Mouse (Mus musculus) liver, adult 2 months (tissue): Measurements from ENCODE around the gene Cntd1. TPM values are rescaled to one million over a fixed set of nuclear protein-coding genes. Genes with fewer than 3 reads are reported as not detected.

ENCODE experiments used
- DNase-seq: peaks from one replicate; pipeline ENCODE4 v3.0.0-alpha.2; 2011; ENCODE audit warnings: low read depth, low spot score; ENCODE audit errors: extremely low read depth
- H3K27ac ChIP-seq: fragments of 200-500 bp; replicated peaks from 2 replicates; pipeline ENCODE4 v1.5.1; 2012; ENCODE audit warnings: low read depth, mild to moderate bottlenecking, control low read depth, inconsistent platforms, low read length; ENCODE audit not compliant: insufficient read depth
- H3K27me3 ChIP-seq: fragments of 200-500 bp; 2 replicates; pipeline ENCODE4 v1.6.1; 2012; ENCODE audit warnings: mild to moderate bottlenecking, moderate library complexity, low read length, inconsistent platforms; ENCODE audit not compliant: control insufficient read depth, insufficient read depth
- H3K36me3 ChIP-seq: fragments of 200-500 bp; 2 replicates; pipeline ENCODE4 v1.6.1; 2012; ENCODE audit warnings: low read length, inconsistent platforms; ENCODE audit not compliant: control insufficient read depth, insufficient read depth
- H3K4me1 ChIP-seq: fragments of 200-500 bp; 2 replicates; pipeline ENCODE4 v1.6.1; 2011; ENCODE audit warnings: low read length; ENCODE audit not compliant: control insufficient read depth, insufficient read depth
- H3K4me3 ChIP-seq: fragments of 200-500 bp; 2 replicates; pipeline ENCODE4 v1.5.1; 2011; ENCODE audit warnings: low read depth, mild to moderate bottlenecking, control low read depth, low read length, moderate library complexity; ENCODE audit not compliant: insufficient read depth
- H3K79me2 ChIP-seq: fragments of 200-500 bp; 2 replicates; pipeline ENCODE4 v1.6.1; 2012; ENCODE audit warnings: inconsistent platforms, mild to moderate bottlenecking, low read length, moderate library complexity; ENCODE audit not compliant: control insufficient read depth, insufficient read depth
- H3K9ac ChIP-seq: fragments of 200-500 bp; 2 replicates; pipeline ENCODE4 v1.6.1; 2012; ENCODE audit warnings: low read depth, mild to moderate bottlenecking, control low read depth, inconsistent platforms, low read length
- CTCF ChIP-seq: fragments of 200-500 bp; IDR thresholded peaks from 2 replicates; pipeline ENCODE4 v1.5.1; 2011; ENCODE audit warnings: low read depth, low read length, control low read depth
- POLR2A ChIP-seq: fragments of 200-500 bp; IDR thresholded peaks from 2 replicates; pipeline ENCODE4 v1.6.1; 2011; ENCODE audit warnings: low read length, control low read depth; ENCODE audit not compliant: insufficient read depth; ENCODE audit errors: extremely low read depth
- WGBS: fragments of 180-500 bp; shearing (Covaris S2); methylation state at CpG from one replicate; pipeline ENCODE4 v1.1.7; 2018; 5-methylcytosine and 5-hydroxymethylcytosine counted together
- polyA plus RNA-seq: library from polyadenylated mRNA; depleted of rRNA; stranded (reverse); fragments of >200 nt; gene quantifications from 2 replicates; pipeline ENCODE4 v1.2.3, GENCODE M21; 2012
- total RNA-seq: library from RNA; depleted of rRNA; stranded (reverse); fragments of >200 nt; gene quantifications from 2 replicates; pipeline ENCODE4 v1.2.3, GENCODE M21; 2014

Cntd1 gene
- total and polyA plus RNA-seq, 2 experiments: not detected

DNA sequence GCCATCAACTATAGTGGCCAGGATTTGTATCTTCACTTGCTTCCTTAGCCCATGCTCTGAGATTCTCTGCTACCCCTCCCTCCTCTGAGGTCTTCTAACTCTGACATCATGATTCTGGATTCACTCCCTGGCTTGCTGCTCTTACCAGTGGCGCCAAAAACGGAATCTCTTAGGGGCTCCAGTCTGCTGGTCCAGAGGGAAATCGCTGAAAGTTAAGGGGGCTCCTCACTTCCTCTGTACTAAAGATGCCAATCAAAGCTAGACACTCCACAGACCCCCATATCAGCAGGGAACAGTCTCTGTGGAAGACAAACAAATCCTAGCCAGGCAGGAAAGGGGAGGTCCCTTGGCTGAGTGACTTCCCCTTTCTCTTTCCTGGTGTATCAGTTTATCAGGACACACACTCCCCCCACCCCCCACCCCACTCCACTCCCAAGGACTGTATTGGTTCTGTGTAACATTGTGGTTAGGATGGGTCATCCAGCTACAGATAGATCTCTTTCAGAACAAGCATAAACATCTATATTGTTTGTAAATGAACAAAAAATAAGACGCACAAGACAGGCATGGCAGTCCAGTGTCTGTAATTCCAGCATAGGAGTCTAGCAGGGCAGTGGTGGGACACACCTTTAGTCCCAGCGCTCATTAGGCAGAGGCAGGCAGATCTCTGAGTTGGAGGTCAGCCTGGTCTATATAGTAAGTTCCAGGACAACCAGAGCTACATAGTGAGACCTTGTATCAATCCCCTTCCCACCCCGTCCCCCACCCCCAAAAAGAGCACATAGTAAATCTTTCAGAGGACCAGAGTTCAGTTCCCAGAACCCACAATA lies 46.6 kb upstream of the Cntd1 start:
- peak overlapping the region; percentile 42; the same call in 1 of the 2 replicates for H3K4me3 ChIP-seq
- WGBS: 48% methylated on average over 6 of the region's 6 CpGs
- H3K4me1 ChIP-seq: no peaks in the 10 kb centered on the region
- H3K27me3 ChIP-seq: no peaks in the 10 kb centered on the region
- no peaks in the 10 kb centered on the region for H3K79me2 ChIP-seq
- no peaks in the 10 kb centered on the region for H3K36me3 ChIP-seq
- H3K9ac ChIP-seq: peak overlapping the region; percentile 28; the same call in 1 of the 2 replicates
- no peak for TF ChIP-seq POLR2A
- TF ChIP-seq CTCF: no peak
- peak overlapping the region; percentile 84 for H3K27ac ChIP-seq
- peak; percentile 28 for DNase-seq

GRCm38 (mm10) chr11:101233240-101233639 lies 45.6 kb upstream of the Cntd1 start:
- H3K27me3 ChIP-seq: no peaks in the 10 kb centered on the region
- TF ChIP-seq POLR2A: no peak
- no peak for TF ChIP-seq CTCF
- no peak overlapping the region for H3K4me3 ChIP-seq
- no peaks in the 10 kb centered on the region for H3K79me2 ChIP-seq
- DNase-seq: no peak
- H3K27ac ChIP-seq: no peak overlapping the region
- no peaks in the 10 kb centered on the region for H3K36me3 ChIP-seq
- H3K4me1 ChIP-seq: no peaks in the 10 kb centered on the region
- no peak overlapping the region for H3K9ac ChIP-seq
- WGBS: 91% methylated on average over 1 of the region's 1 CpGs

GRCm38 (mm10) chr11:101234124-101234523 lies 44.7 kb upstream of the Cntd1 start:
- H3K36me3 ChIP-seq: no peaks in the 10 kb centered on the region
- H3K9ac ChIP-seq: no peak overlapping the region
- H3K79me2 ChIP-seq: no peaks in the 10 kb centered on the region
- no peak for TF ChIP-seq CTCF
- no peak for TF ChIP-seq POLR2A
- no peak for DNase-seq
- H3K27ac ChIP-seq: no peak overlapping the region
- H3K4me1 ChIP-seq: no peaks in the 10 kb centered on the region
- H3K4me3 ChIP-seq: no peak overlapping the region
- no peaks in the 10 kb centered on the region for H3K27me3 ChIP-seq

DNA sequence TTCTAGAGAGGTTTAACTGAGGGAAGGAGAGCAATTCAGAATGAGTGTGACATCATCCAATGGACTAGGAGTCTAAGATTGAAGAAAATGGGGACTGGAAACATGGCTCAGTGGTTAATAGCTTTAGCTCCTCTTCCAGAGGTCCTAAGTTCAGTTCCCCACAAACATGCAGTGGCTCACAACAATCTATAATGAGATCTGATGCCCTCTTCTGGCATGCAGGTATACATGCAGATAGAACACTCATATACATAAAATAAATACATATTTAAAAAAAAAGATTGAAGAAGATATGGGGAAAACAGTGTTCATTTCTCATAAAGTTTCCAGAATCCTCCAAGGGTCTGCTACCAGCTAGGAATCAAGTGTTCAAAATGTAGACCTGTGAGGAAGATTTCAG lies 43.4 kb upstream of the Cntd1 start:
- TF ChIP-seq CTCF (no peak), POLR2A (no peak)
- Histone ChIP-seq H3K79me2 (no peaks in the 10 kb centered on the region), H3K4me3 (no peak overlapping the region), H3K27ac (no peak overlapping the region), H3K9ac (no peak overlapping the region), H3K27me3 (no peaks in the 10 kb centered on the region), H3K4me1 (no peaks in the 10 kb centered on the region), H3K36me3 (no peaks in the 10 kb centered on the region)
- DNase-seq: no peak

DNA sequence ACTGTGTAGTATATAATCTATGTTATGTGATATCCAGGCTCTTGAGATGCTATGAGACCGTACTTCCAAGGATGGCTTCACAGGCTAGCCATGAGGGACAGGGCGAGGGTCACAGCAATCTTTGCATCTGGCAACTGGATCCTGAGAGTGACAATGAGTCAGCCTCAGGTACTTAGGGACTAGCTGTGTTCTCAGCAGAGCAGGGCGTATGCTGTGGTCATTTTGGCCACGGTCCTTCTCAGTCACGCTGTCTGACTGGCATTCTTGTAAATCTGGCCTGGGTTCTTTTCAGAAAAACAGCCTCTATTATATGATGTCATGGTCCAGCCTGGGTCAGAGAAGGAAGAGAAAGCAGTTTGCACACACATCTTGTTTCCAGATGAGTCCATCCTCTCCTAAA lies 42.0 kb upstream of the Cntd1 start:
- Histone ChIP-seq H3K27me3 (no peaks in the 10 kb centered on the region), H3K36me3 (no peaks in the 10 kb centered on the region), H3K79me2 (no peaks in the 10 kb centered on the region), H3K4me3 (no peak overlapping the region), H3K27ac (no peak overlapping the region), H3K4me1 (no peaks in the 10 kb centered on the region), H3K9ac (no peak overlapping the region)
- TF ChIP-seq POLR2A: no peak
- TF ChIP-seq CTCF: no peak
- no peak for DNase-seq
- WGBS: 96% methylated on average over 5 of the region's 5 CpGs

- no peak overlapping the region for H3K9ac ChIP-seq
- no peaks in the 10 kb centered on the region for H3K4me1 ChIP-seq
- H3K36me3 ChIP-seq: no peaks in the 10 kb centered on the region
- H3K27ac ChIP-seq: no peak overlapping the region
- H3K4me3 ChIP-seq: no peak overlapping the region
- no peaks in the 10 kb centered on the region for H3K27me3 ChIP-seq
- 66% methylated on average over 5 of the region's 5 CpGs for WGBS
- TF ChIP-seq CTCF: no peak
- no peak for TF ChIP-seq POLR2A
- H3K79me2 ChIP-seq: no peaks in the 10 kb centered on the region
- no peak for DNase-seq
These were observed 40.7 kb upstream of the Cntd1 start for GRCm38 (mm10) chr11:101238071-101238647.
